Mouse (Mus musculus): ENCODE measurements around the gene Pde4d. TPM values are rescaled to one million over a fixed set of nuclear protein-coding genes. Genes with fewer than 3 reads are reported as not detected.

Gene Pde4d
- total RNA-seq, 2 experiments from 2014 or later: 103 to 116 TPM

DNA sequence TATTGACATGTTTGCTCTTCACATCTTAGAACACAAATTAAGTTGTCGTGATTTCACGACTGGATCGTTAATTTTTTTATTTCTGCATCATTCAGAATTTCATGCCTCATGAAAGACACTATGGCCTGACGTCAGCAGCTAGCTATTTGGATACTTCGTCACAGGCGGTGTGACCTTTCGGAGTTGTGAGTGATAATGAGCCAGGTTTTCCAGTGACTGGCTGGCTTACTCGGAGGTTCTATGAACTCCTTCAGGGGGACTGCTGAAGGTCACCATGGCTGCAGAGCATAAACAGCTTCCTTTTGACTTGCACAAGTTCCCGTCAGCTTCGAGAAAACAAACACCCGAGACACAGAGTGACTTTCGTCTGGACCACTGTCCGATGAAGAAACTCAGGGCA is 1311.3 kb downstream of the Pde4d start:
- no peak for DNase-seq (ENCODE audit: low spot score in 2 of 2)
- intact Hi-C loops (cut with DNase I): no loop called here

DNA sequence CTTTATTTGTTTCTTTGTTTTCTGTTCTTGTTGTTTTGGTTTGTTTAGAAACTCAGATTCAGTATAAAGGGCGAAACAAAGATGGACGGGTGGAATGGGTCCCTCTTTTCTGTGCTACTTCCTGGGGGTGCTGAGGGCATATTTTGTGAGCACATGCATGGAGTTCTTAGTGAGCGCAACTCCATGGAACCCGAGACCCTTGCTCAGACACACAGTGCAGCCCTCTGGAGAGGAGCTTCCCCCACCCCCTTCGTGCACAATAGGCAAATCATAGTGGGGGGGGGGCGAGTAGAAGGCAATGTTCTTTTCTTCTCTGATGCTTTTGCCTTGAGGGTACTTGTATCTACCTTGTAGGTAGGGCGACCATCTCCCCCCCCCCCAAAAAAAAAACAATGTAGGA is 1325.0 kb downstream of the Pde4d start:
- intact Hi-C loops (cut with DNase I): loop anchor here (5.0 kb wide), 3 partner anchors 48 to 248 kb away; no protein-coding TSS in a partner anchor
- no peak for DNase-seq (ENCODE audit: low spot score in 2 of 2)

DNA sequence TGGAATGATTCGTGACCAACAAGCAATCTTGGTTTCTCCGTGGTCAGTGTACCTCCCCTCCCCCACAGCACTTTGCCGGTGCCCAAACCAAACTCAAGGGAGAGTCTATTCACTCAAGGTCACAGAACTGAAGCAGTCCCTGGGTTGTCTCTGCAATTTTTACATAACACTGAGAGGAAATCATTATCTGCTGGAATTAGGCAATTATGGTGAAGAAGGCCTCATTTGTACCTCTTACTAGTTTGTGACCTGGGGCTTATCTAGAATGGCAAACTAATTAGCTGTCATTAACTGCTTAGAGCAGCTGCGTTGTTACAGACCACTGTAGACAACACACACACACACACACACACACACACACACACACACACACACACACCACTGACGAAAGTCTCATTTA is 1325.4 kb downstream of the Pde4d start:
- intact Hi-C loops (cut with DNase I): loop anchor here (5.0 kb wide), 3 partner anchors 47 to 247 kb away; no protein-coding TSS in a partner anchor
- no peak for DNase-seq (ENCODE audit: low spot score in 2 of 2)

DNA sequence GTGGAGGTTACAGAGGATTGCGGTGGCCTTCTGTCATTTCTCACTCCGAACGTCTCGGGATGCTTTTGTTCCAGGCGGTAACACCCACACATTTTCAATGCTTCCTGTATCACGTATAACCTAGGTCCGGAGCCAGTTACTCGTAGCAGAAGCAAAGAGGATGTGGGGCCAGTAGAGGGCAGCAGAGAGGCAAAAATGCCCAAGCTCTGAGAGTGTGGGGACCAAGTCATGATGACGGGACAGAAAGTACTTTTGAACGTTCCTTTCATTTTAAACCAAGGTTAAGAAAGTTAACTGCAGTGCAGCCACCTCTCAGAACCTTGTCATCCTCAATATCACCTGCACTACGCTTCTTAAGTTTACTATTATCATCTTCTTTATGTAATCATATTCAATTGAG is 1326.4 kb downstream of the Pde4d start:
- peak; percentile 89 to 92 for DNase-seq (ENCODE audit: low spot score in 2 of 2)
- intact Hi-C loops (cut with DNase I): loop anchor here (5.0 kb wide), 3 partner anchors 46 to 246 kb away; no protein-coding TSS in a partner anchor

DNA sequence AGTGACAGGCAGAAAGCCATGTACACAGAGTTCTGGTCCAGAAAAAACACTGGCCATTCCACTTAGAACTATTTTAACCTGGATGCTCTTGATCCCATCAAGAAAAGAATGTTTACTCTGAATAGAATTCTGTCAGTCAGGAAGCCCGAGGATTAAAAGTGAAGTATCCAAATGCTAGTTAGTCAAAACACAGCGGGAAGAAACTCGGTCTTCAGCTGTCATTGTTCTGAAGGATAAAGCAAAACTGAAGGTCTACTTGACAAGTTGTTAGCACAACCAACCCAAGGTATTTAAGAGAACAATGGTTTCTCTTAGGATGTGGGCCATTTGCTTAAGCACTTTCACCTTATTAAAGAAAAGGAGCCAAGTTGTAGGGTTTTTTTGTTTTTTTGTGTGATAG is 1327.2 kb downstream of the Pde4d start:
- no peak for DNase-seq (ENCODE audit: low spot score in 2 of 2)
- intact Hi-C loops (cut with DNase I): loop anchor here (5.0 kb wide), 3 partner anchors 45 to 245 kb away; no protein-coding TSS in a partner anchor

DNA sequence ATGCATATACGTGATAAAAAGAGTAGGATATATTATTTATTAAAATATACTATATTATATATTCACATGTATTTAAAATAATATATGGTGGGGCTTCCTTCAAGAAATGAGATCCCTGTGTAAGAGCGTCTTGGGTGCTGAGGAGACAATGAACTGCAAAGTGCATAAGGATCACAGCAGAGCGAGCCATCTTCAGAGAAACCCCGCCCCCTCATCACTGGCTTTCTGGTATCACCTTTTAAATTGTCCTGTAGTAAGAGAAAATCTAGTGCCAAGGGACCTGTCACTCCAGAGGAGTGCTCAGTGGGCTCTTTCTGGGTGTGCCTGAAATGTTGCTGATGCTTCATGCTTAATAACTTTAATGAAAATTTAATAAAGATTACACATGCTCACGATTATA is 1327.7 kb downstream of the Pde4d start:
- intact Hi-C loops (cut with DNase I): loop anchor here (5.0 kb wide), 3 partner anchors 45 to 245 kb away; no protein-coding TSS in a partner anchor

DNA sequence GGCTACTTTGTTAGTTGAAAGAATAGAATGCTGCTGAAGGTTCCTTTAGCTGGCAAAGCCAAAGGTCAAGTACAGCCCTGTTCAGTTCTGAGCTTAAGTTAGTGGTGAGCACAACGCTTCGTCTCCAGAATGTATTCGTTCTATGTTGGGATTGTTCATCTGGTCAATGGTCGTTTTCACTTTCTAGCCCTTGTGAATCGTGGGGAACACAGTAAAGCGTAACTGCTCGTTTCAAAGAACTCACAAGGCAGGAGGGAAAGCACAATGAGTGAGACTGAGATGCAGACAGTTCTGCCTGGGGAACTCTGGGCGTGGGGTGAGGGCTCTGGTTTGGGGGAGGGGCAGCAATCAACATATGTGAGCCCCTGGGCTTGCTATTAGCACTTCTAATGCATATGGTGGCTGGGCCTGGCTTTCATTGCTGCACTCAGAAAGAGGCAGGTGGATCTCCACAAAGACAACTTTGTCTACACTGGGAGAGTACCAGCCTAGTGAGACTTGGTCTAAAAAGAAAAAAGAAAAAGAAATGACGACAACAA is 1328.6 kb downstream of the Pde4d start:
- no peak for DNase-seq (ENCODE audit: low spot score in 2 of 2)
- intact Hi-C loops (cut with DNase I): loop anchor here (5.0 kb wide), 3 partner anchors 44 to 244 kb away; no protein-coding TSS in a partner anchor

More for the DNA sequence above, 1327.7 kb downstream of the Pde4d start:
- DNase-seq (ENCODE audit: low spot score in 2 of 2): no peak

DNA sequence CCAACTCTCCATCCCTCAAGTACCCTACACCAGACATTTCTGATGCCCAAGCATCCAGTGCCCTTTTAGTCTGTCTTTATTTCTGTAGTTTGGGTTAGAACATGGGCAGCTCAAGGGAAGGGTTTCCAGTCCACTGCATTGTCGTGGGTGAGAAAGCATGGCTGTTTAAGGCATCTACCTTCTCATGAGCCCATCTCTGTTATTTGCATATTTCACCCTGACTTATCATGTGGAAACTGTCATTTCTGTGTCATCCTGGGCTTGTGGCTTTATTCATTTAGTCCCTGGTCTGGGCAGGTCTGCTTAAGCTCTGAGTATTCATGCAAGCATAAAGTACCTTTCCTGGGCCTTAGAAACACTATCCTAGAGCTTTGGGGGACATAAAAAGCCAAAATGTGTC is 1331.7 kb downstream of the Pde4d start:
- DNase-seq (ENCODE audit: low spot score in 2 of 2): no peak
- intact Hi-C loops (cut with DNase I): no loop called here

DNA sequence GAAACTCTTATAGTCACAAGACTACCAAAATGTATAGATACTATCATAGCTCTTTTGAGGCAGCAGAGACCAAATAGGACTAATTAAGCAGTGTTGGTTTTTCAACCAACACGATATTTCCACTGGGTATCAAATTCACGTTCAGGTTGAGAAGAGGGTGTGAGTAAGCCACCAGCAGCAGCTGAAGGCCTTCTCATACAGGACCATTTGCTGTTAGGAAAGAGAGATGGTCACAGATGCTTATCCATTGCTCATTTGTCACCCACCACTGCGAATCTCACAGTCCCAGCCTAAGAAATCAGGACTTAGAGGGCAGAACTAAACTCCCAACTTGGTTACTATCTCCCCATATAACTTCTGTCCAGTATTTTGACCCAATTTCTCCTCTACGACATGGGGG is 1338.9 kb downstream of the Pde4d start:
- intact Hi-C loops (cut with DNase I): no loop called here

DNA sequence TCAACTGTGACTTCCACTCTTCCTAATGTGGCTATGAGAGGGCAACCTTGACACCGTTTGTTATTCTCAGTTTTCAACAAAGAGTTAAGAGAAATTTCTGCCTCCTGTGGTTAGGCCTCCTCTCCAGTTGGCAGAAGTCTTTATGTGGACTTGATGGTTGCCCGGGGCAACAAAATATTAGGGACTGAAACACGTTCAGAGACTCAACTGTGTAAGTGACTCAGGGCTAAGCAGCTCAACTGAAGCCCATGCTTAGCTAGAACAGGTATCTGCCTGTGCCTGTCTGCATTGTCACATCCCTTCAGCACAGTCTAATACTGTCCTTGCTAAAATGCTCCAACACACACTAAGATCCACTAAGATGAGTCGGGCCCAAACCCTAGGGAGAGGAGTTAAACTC is 1339.4 kb downstream of the Pde4d start:
- DNase-seq (ENCODE audit: low spot score in 2 of 2): no peak
- intact Hi-C loops (cut with DNase I): no loop called here

More for the DNA sequence above, 1338.9 kb downstream of the Pde4d start:
- no peak for DNase-seq (ENCODE audit: low spot score in 2 of 2)

DNA sequence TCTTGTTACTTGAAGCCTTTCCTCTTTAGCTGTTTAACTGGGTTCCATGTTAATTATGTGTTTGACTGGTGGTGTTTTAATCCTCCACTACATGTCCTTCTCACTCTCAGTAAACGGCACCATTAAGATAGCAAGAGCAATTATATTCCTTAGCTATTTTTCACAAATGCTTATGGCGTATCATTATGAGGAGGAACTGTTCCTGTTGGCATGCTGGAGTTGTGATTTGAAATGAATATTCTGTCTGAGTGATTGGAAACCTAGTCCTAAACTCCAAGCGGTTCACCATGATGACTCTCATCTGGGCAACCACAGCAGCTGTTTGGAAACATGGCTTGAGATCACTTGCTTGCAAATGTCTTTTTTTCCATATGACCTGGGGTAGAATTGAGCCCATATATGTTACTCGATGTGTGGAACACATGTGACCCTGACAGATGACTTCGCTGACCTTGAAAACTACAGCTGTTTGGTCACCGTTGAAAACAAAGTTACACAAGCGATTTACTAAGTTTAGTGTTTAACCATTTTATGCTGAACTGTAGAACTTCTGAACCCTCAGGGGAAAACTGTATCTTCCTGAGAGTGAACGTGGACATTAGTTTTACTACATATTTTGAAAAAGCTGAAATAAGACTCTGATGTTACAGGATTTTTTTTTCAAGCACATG is 1340.4 kb downstream of the Pde4d start:
- intact Hi-C loops (cut with DNase I): no loop called here
- DNase-seq (ENCODE audit: low spot score in 2 of 2): no peak

DNA sequence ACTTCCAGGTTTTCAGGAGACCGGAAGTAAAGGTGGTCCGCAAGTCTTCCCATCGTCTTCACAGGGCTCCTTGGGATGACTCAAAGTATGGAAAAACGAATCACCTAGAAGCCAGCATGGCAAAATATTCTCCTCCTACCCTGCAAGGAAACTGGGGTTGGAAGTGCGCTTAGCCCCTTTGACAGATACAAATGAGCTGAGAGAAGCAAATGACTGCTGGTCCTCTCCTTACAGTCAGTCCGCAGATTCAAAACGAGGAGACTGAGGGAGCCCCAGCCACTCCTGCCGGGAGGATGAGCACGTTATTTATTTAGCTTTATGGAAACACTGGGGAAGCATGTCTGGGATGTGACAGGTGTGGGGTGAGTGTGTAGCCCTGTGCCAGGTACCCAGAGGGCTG is 1344.2 kb downstream of the Pde4d start:
- intact Hi-C loops (cut with DNase I): no loop called here
- no peak for DNase-seq (ENCODE audit: low spot score in 2 of 2)

DNA sequence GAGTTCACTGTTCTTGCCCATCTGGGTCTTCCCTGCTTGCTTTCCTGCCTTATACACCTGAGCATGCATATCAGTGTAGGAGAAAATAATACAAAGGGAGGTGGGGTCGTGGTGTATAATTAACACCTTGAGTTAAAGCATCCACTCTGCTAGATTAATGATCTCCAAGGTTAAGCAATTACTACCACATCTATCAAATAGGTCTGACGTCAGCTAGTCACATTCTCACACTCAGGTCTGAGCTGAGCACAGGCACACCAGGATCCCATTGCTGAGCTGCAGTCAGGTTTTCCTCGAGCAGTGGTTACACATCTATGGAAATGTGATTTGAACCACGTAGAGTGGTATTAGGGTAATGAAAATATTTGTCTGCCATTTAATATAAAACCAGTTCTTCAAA is 1348.9 kb downstream of the Pde4d start:
- no peak for DNase-seq (ENCODE audit: low spot score in 2 of 2)
- intact Hi-C loops (cut with DNase I): no loop called here

DNA sequence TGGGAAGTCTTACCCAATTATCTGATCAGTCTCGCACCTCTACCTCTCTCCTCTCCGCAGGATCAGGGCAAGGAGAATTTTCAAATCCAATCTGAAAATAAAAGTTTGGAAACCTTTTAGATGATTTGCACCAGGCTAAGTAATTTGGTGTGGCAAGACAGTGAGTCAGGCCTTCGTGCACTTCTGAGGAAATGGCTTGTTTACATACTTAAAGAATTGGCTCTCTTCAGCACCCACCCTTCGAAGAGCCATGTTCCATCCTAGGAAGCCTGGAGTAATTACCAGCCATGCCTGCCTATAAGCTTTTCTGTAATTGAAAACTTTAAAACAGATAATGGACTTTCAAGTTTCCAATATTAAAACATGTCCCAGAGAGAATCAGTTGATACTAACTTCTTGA is 1352.5 kb downstream of the Pde4d start:
- intact Hi-C loops (cut with DNase I): no loop called here
- no peak for DNase-seq (ENCODE audit: low spot score in 2 of 2)

DNA sequence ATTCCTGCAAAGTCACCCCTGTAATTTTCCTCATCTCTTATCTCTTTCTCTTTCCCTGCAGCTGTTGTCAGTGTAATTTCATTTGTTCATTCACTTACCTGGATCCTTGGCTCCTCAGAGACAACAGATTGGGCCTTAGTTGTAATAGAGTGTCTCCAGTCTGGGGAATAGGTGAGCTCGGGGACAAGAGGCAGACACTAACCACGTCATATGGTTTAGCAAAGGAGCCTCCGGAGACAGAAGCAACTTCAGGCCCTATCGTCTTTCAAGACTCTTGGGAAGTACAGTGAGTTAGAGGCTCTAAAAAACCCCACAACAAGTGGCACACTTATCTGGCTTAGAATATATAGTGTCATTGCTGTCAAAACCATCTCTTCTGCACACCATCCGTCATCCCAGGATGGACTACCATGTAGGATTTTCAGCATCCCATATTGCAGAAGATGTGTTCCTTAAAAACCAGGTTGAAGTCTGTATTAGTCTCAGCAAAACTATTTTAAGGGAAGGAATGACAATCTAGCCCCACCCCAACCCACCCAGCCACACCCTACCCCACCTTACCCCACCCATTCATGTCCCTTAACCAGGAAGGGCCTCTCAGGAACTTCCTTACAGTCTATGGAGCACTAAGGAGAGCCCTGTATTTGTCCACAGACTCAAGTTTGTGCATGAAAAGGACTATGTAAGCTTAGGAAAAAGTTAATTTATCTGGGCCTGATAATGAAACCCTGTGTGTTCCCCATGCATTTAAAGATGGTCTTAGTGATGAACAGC is 1356.6 kb downstream of the Pde4d start:
- intact Hi-C loops (cut with DNase I): no loop called here
- DNase-seq (ENCODE audit: low spot score in 2 of 2): no peak

DNA sequence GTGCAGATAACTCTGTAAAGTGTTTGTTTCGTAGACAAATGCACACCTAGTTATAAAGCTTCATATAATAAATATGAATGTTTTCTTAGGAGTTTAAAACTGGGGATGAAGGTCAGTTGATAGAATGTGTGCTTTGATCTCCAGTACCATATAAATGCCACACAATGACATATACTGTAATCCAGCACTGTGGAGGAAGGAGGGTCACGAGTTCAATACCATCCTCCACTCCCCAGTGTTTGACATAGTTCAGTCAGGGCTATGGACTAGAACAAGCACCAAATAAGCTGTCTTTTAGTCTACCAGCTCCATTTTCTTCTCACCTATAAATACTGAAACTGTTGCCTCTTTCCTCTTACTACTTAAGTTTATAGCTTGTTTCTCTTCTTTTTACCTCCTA is 1357.3 kb downstream of the Pde4d start:
- intact Hi-C loops (cut with DNase I): no loop called here
- DNase-seq (ENCODE audit: low spot score in 2 of 2): no peak

DNA sequence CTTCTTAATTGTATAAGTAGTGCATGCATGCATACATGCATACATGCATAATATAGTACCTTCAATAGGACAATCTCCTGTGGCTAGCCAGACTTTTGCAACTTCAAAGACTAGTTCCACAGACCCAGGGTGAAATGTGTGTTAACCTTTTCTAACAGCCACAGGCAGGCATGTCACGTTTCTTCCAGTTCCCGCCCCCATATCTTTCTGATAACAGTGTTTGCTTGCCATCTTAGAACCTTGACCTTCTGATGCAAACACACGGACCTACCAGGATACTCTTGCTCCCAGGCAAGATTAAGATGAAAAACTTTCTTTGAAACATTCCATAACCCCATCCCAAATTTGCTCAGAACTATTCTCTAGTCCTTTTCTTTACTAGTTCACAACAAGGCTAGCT is 1357.7 kb downstream of the Pde4d start:
- intact Hi-C loops (cut with DNase I): no loop called here

DNA sequence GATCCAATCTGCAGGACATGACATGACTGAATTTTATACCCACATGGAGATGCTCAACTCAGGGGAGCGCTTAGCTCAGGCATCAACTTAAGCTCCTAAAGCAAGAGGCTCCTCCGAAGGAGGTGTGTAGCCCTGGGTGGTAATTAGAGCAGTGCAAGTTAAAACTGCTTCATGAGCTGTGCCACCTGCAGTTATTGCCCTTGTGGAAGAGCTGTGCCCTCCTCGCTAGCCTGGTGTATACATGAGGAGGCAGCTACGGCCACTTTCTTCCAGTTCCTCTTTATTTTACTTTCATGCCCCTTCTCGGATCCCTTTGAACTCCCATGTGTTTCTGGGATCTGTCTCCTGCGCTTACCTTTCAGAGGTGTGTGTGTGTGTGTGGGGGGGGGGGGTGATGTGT is 1358.3 kb downstream of the Pde4d start:
- intact Hi-C loops (cut with DNase I): no loop called here
- DNase-seq (ENCODE audit: low spot score in 2 of 2): no peak

More for the DNA sequence above, 1357.7 kb downstream of the Pde4d start:
- DNase-seq (ENCODE audit: low spot score in 2 of 2): no peak

DNA sequence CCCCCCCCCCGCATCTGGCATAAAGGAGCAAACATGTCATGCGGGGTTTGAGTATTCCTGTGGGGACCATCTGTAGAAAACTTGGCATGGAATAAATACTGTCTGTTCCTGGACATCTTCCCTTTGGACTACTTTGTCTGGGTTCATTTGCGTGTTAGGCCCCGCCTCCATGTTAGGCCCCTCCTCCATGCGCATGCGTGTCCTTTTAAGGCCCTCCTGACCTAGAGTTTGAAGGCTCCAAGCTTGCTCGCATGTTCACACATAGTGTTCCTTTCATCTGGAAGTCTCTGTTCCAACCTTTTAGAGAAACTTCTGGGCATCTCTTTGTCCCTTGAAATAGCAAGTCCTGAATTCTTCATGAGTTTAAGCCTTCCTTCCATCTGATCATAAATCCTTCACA is 1359.2 kb downstream of the Pde4d start:
- intact Hi-C loops (cut with DNase I): no loop called here
- no peak for DNase-seq (ENCODE audit: low spot score in 2 of 2)

DNA sequence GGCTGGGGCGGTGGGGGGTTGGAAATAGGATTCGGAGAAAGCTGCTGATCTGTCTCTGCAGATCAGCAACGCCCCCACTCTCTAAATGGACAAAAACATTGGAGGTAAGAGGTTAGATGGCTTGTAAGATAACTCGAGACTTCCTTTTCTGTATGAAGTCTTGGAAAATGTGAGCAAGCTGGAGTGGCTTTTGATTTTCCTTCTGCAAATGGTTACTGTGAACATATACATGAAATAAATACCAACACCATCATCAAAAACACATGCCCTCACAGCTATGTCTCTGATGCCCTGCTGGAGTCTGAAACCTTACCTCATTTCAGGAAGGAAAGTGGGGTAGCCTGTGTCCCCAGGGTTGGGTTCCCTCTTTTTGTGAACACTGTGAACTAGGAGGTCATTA is 1359.9 kb downstream of the Pde4d start:
- no peak for DNase-seq (ENCODE audit: low spot score in 2 of 2)
- intact Hi-C loops (cut with DNase I): no loop called here
